Mouse (Mus musculus): ENCODE results near the gene Mid1. TPM values are rescaled to one million over a fixed set of nuclear protein-coding genes. Genes with fewer than 3 reads are reported as not detected.
"Not testable (repeated sequence)": the region's sequence is repeated elsewhere in the genome, so short reads cannot be mapped to it uniquely, and the experiment has no call there.

The Mid1 gene
- polyA plus RNA-seq, 1 experiment from 2014 or later: 1.6 TPM

- DNase-seq (peak; percentile 51), ATAC-seq (peak; percentile 31)
- Histone ChIP-seq H3K27ac (ENCODE audit: low read depth) (no peak overlapping the region), H3K27me3 (ENCODE audit: insufficient read depth, low read length) (peaks cover 47% of the 10 kb centered on the region), H3K4me3 (ENCODE audit: low read depth, low read length) (no peak overlapping the region), H3K9me3 (ENCODE audit: low read length) (0 out of 2 replicates have a peak, but pooled peaks cover 3% of the 10 kb centered on the region), H3K36me3 (replicated peaks; ENCODE audit: insufficient read depth, low read length) (0 out of 2 replicates have a peak, but pooled peaks cover 7% of the 10 kb centered on the region), H3K4me2 (ENCODE audit: low read depth, low read length) (no peak overlapping the region), H3K9ac (replicated peaks) (no peak overlapping the region), H3K4me1 (ENCODE audit: insufficient read depth) (0 out of 2 replicates have a peak, but pooled peaks cover 10% of the 10 kb centered on the region)
- TF ChIP-seq EP300 (IDR thresholded peaks at IDR 0.05; ENCODE audit: low read depth) (no peak), CTCF (IDR thresholded peaks at IDR 0.05; ENCODE audit: low read depth) (no peak)
- 41% methylated on average over 12 of the region's 12 CpGs for WGBS (ENCODE audit: insufficient replicate concordance)
Measured at GRCm38 (mm10) chrX:169980809-169981289, 295.9 kb downstream of the Mid1 start.

GRCm38 (mm10) chrX:169981761-169982181 is 296.8 kb downstream of the Mid1 start:
- not testable (repeated sequence) for H3K36me3 ChIP-seq (replicated peaks; ENCODE audit: insufficient read depth, low read length); H3K9ac ChIP-seq (replicated peaks); H3K27ac ChIP-seq (ENCODE audit: low read depth); H3K9me3 ChIP-seq (ENCODE audit: low read length)
- DNase-seq: peak; percentile 56
- H3K4me3 ChIP-seq (ENCODE audit: low read depth, low read length): 0 out of 2 replicates have a peak overlapping the region, but pooled peaks have one; percentile 2
- H3K4me2 ChIP-seq (ENCODE audit: low read depth, low read length): peak overlapping the region; percentile 2; the same call in 1 of the 2 replicates
- H3K27me3 ChIP-seq (ENCODE audit: insufficient read depth, low read length): peaks cover 48% of the 10 kb centered on the region
- ATAC-seq: peak; percentile 29; the same call in 1 of the 2 replicates
- peaks cover 14% of the 10 kb centered on the region; the same call in 1 of the 2 replicates for H3K4me1 ChIP-seq (ENCODE audit: insufficient read depth)
- 47% methylated on average over 19 of the region's 19 CpGs for WGBS (ENCODE audit: insufficient replicate concordance)

GRCm38 (mm10) chrX:169982606-169983400 is 297.8 kb downstream of the Mid1 start:
- H3K36me3 ChIP-seq (replicated peaks; ENCODE audit: insufficient read depth, low read length); DNase-seq; H3K4me3 ChIP-seq (ENCODE audit: low read depth, low read length); ATAC-seq; H3K27ac ChIP-seq (ENCODE audit: low read depth); H3K9ac ChIP-seq (replicated peaks): not testable (repeated sequence)
- H3K4me1 ChIP-seq (ENCODE audit: insufficient read depth): peaks cover 14% of the 10 kb centered on the region; the same call in 1 of the 2 replicates
- H3K9me3 ChIP-seq (ENCODE audit: low read length): peaks cover 12% of the 10 kb centered on the region
- H3K4me2 ChIP-seq (ENCODE audit: low read depth, low read length): peak overlapping the region; percentile 30
- WGBS (ENCODE audit: insufficient replicate concordance): 61% methylated on average over 23 of the region's 23 CpGs
- H3K27me3 ChIP-seq (ENCODE audit: insufficient read depth, low read length): peaks cover 51% of the 10 kb centered on the region

GRCm38 (mm10) chrX:169983401-169984165 is 298.6 kb downstream of the Mid1 start:
- H3K36me3 ChIP-seq (replicated peaks; ENCODE audit: insufficient read depth, low read length); H3K4me3 ChIP-seq (ENCODE audit: low read depth, low read length); H3K27ac ChIP-seq (ENCODE audit: low read depth); ATAC-seq; H3K9ac ChIP-seq (replicated peaks): not testable (repeated sequence)
- Histone ChIP-seq H3K9me3 (ENCODE audit: low read length) (peaks cover 15% of the 10 kb centered on the region), H3K4me2 (ENCODE audit: low read depth, low read length) (0 out of 2 replicates have a peak overlapping the region, but pooled peaks have one; percentile 30), H3K4me1 (ENCODE audit: insufficient read depth) (peaks cover 14% of the 10 kb centered on the region; the same call in 1 of the 2 replicates), H3K27me3 (ENCODE audit: insufficient read depth, low read length) (peaks cover 51% of the 10 kb centered on the region)
- 59% methylated on average over 19 of the region's 19 CpGs for WGBS (ENCODE audit: insufficient replicate concordance)
- peak; percentile 28 for DNase-seq

GRCm38 (mm10) chrX:169984331-169984730 is 299.3 kb downstream of the Mid1 start:
- DNase-seq; H3K27ac ChIP-seq (ENCODE audit: low read depth); H3K4me3 ChIP-seq (ENCODE audit: low read depth, low read length); H3K9ac ChIP-seq (replicated peaks); ATAC-seq; H3K4me2 ChIP-seq (ENCODE audit: low read depth, low read length): not testable (repeated sequence)
- 70% methylated on average over 7 of the region's 7 CpGs for WGBS (ENCODE audit: insufficient replicate concordance)
- Histone ChIP-seq H3K36me3 (replicated peaks; ENCODE audit: insufficient read depth, low read length) (peaks cover 14% of the 10 kb centered on the region), H3K27me3 (ENCODE audit: insufficient read depth, low read length) (peaks cover 56% of the 10 kb centered on the region), H3K9me3 (ENCODE audit: low read length) (peaks cover 20% of the 10 kb centered on the region), H3K4me1 (ENCODE audit: insufficient read depth) (peaks cover 14% of the 10 kb centered on the region; the same call in 1 of the 2 replicates)

- peaks cover 55% of the 10 kb centered on the region for H3K27me3 ChIP-seq (ENCODE audit: insufficient read depth, low read length)
- not testable (repeated sequence) for H3K4me2 ChIP-seq (ENCODE audit: low read depth, low read length); ATAC-seq; H3K27ac ChIP-seq (ENCODE audit: low read depth); H3K4me3 ChIP-seq (ENCODE audit: low read depth, low read length); H3K9ac ChIP-seq (replicated peaks)
- peaks cover 14% of the 10 kb centered on the region; the same call in 1 of the 2 replicates for H3K4me1 ChIP-seq (ENCODE audit: insufficient read depth)
- H3K36me3 ChIP-seq (replicated peaks; ENCODE audit: insufficient read depth, low read length): peaks cover 16% of the 10 kb centered on the region
- 75% methylated on average over 21 of the region's 21 CpGs for WGBS (ENCODE audit: insufficient replicate concordance)
- DNase-seq: peak; percentile 43
- peaks cover 20% of the 10 kb centered on the region for H3K9me3 ChIP-seq (ENCODE audit: low read length)
Measured at GRCm38 (mm10) chrX:169984853-169985252, 299.9 kb downstream of the Mid1 start.

GRCm38 (mm10) chrX:169985796-169986195 is 300.8 kb downstream of the Mid1 start:
- Histone ChIP-seq H3K4me1 (ENCODE audit: insufficient read depth) (peaks cover 11% of the 10 kb centered on the region; the same call in 1 of the 2 replicates), H3K36me3 (replicated peaks; ENCODE audit: insufficient read depth, low read length) (peaks cover 17% of the 10 kb centered on the region), H3K9me3 (ENCODE audit: low read length) (peaks cover 25% of the 10 kb centered on the region), H3K27me3 (ENCODE audit: insufficient read depth, low read length) (peaks cover 48% of the 10 kb centered on the region)
- ATAC-seq; H3K9ac ChIP-seq (replicated peaks); H3K4me2 ChIP-seq (ENCODE audit: low read depth, low read length); H3K4me3 ChIP-seq (ENCODE audit: low read depth, low read length); H3K27ac ChIP-seq (ENCODE audit: low read depth): not testable (repeated sequence)
- WGBS (ENCODE audit: insufficient replicate concordance): 79% methylated on average over 18 of the region's 18 CpGs
- DNase-seq: peak; percentile 51

- peak; percentile 70 for DNase-seq
- H3K9me3 ChIP-seq (ENCODE audit: low read length): peaks cover 25% of the 10 kb centered on the region
- not testable (repeated sequence) for H3K27ac ChIP-seq (ENCODE audit: low read depth); H3K4me1 ChIP-seq (ENCODE audit: insufficient read depth)
- H3K27me3 ChIP-seq (ENCODE audit: insufficient read depth, low read length): peaks cover 43% of the 10 kb centered on the region
- peak overlapping the region; percentile 21; the same call in 1 of the 2 replicates for H3K4me3 ChIP-seq (ENCODE audit: low read depth, low read length)
- peak overlapping the region; percentile 70 for H3K4me2 ChIP-seq (ENCODE audit: low read depth, low read length)
- peaks cover 17% of the 10 kb centered on the region for H3K36me3 ChIP-seq (replicated peaks; ENCODE audit: insufficient read depth, low read length)
- peak; percentile 83 for ATAC-seq
- H3K9ac ChIP-seq (replicated peaks): peak overlapping the region; percentile 51; the same call in 1 of the 2 replicates
- 37% methylated on average over 43 of the region's 51 CpGs for WGBS (ENCODE audit: insufficient replicate concordance)
Measured at GRCm38 (mm10) chrX:169986519-169987367, 301.7 kb downstream of the Mid1 start.
